Mouse (Mus musculus) hindbrain, embryonic 11.5 days (tissue): ENCODE measurements around the gene Sectm1b. TPM values are rescaled to one million over a fixed set of nuclear protein-coding genes. Genes with fewer than 3 reads are reported as not detected.
"Not testable (repeated sequence)": the region's sequence is repeated elsewhere in the genome, so short reads cannot be mapped to it uniquely, and the experiment has no call there.

Experiments used
- ATAC-seq: fragments of 200-750 bp; cut with Nextera tagmentation; 2 replicates; pipeline ENCODE4 v1.8.0; 2017; ENCODE audit warnings: mild to moderate bottlenecking, moderate TSS enrichment, moderate library complexity; ENCODE audit not compliant: low FRiP score
- DNase-seq: peaks from one replicate; pipeline ENCODE4 v3.0.0-alpha.2; 2015; ENCODE audit warnings: low spot score
- H3K27ac ChIP-seq: fragments of 300-500 bp; sonication (generic); 2 replicates; pipeline ENCODE4 v1.5.1; 2014; ENCODE audit warnings: mild to moderate bottlenecking, low read depth, low read length
- H3K27me3 ChIP-seq: fragments of 300-500 bp; sonication (generic); 2 replicates; pipeline ENCODE4 v1.6.1; 2014; ENCODE audit warnings: mild to moderate bottlenecking, low read length, moderate library complexity, mixed read lengths; ENCODE audit not compliant: control insufficient read depth, insufficient read depth
- H3K36me3 ChIP-seq: fragments of 300-500 bp; sonication (generic); 2 replicates; pipeline ENCODE4 v1.6.1; 2014; ENCODE audit warnings: mild to moderate bottlenecking, low read length, moderate library complexity, mixed read lengths; ENCODE audit not compliant: control insufficient read depth, insufficient read depth
- H3K4me1 ChIP-seq: fragments of 300-500 bp; sonication (generic); replicated peaks from 2 replicates; pipeline ENCODE4 v1.6.1; 2014; ENCODE audit warnings: low read length, mixed read lengths; ENCODE audit not compliant: control insufficient read depth, insufficient read depth
- H3K4me2 ChIP-seq: fragments of 300-500 bp; sonication (generic); replicated peaks from 2 replicates; pipeline ENCODE4 v1.6.1; 2014; ENCODE audit warnings: mild to moderate bottlenecking, low read depth, low read length
- H3K4me3 ChIP-seq: fragments of 300-500 bp; sonication (generic); 2 replicates; pipeline ENCODE4 v1.5.1; 2014; ENCODE audit warnings: low read depth, low read length
- H3K9ac ChIP-seq: fragments of 300-500 bp; sonication (generic); 2 replicates; pipeline ENCODE4 v1.6.1; 2014; ENCODE audit warnings: low read depth, low read length
- H3K9me3 ChIP-seq: fragments of 300-500 bp; sonication (generic); 2 replicates; pipeline ENCODE4 v1.6.1; 2016; ENCODE audit warnings: low read length; ENCODE audit not compliant: control insufficient read depth
- WGBS: fragments of 180-500 bp; shearing (Covaris S2); extraction: QIAGEN DNeasy Blood & Tissue Kit; methylation state at CpG from one replicate; pipeline ENCODE4 v1.1.7; 2014; 5-methylcytosine and 5-hydroxymethylcytosine counted together
- polyA plus RNA-seq: library from polyadenylated mRNA; unstranded; fragments of >200 nt; fragmentation: Nextera tagmentation; extraction: Ambion mirVana; gene quantifications from 2 replicates; pipeline ENCODE4 v1.2.1, GENCODE M21; 2014

The Sectm1b gene
- polyA plus RNA-seq, 1 experiment from 2014 or later = not detected

DNA sequence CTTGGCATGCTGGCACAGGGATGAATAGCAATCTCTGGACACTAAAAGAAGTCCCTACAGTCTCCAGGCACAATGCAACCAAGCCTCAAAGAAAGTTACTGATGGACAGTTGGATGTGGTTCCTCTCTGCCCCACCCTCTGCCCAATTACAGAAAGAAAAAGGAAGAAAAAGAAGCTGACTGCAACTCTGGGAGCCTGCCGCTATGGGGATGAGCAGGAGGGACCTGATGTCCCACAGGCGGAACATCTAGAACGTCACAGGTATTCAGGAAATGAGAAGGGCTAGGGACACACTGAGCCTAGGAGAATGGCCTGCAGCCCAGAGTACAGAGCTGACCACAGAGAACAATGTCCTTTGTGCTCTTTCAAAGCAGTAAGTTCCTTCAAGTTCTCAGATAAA lies 18.9 kb upstream of the Sectm1b start:
- Histone ChIP-seq H3K4me2 (no peak overlapping the region), H3K27me3 (no peaks in the 10 kb centered on the region), H3K9ac (no peak overlapping the region), H3K4me1 (no peaks in the 10 kb centered on the region), H3K9me3 (no peaks in the 10 kb centered on the region), H3K4me3 (no peak overlapping the region), H3K27ac (no peak overlapping the region), H3K36me3 (no peaks in the 10 kb centered on the region)
- DNase-seq (no peak), ATAC-seq (no peak)
- 85% methylated on average over 3 of the region's 3 CpGs for WGBS

DNA sequence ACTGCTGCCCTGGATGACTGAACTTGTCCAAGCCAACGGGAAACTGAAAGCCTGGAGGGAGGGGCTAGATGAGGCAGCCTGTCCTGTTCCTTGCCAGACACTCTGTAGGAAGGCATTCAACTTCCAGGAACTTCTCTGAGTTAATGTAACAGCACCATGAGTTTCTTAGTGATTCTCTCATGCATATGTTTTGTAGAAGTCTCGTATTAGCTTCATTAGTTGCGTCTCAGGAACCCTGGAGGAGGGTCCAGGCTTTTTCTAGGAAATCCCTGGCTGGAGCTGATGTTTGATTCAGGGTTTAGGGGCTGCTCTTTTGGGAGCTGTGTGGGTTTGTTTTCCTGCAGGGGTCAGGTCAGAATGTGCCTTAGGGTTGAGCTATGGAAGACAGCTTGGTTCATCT lies 17.8 kb upstream of the Sectm1b start, which contains the start of gene Sectm1a:
Gene Sectm1a, minus strand, starts transcription at position 101 of the 400 bp plus-strand sequence.
- Histone ChIP-seq H3K27ac (no peak within 1 kb of the TSS), H3K36me3 (no peaks in the 10 kb centered on the region), H3K4me1 (no peaks in the 10 kb centered on the region), H3K27me3 (no peaks in the 10 kb centered on the region), H3K9ac (no peak within 1 kb of the TSS), H3K9me3 (no peaks in the 10 kb centered on the region), H3K4me2 (no peak within 1 kb of the TSS), H3K4me3 (no peak within 1 kb of the TSS)
- WGBS = 78% methylated on average over 3 of the region's 3 CpGs
- ATAC-seq (no peak), DNase-seq (no peak)

DNA sequence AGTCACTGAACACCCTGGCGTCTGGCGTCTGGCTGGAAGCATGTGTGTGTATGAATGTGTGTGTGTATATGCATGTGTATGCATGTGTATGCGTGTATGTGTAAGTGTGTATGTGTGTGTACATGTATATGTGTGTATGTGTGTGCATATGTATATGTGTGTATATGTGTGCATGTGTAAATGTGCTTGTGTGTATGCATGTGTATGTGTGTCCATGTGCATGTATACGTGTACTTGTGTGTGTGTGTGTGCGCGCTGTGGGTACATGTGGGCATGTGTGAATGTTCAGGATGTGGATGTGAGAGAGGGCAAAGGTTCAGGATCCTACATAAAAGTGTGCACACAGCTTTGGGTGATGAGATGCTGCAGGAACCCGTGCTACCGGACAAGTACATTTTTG lies 17.0 kb upstream of the Sectm1b start:
- H3K4me2 ChIP-seq = no peak overlapping the region
- H3K9ac ChIP-seq = no peak overlapping the region
- 93% methylated on average over 8 of the region's 8 CpGs for WGBS
- DNase-seq (no peak), ATAC-seq (no peak)
- no peak overlapping the region for H3K27ac ChIP-seq
- H3K4me3 ChIP-seq = no peak overlapping the region
- H3K9me3 ChIP-seq = no peaks in the 10 kb centered on the region
- H3K36me3 ChIP-seq = no peaks in the 10 kb centered on the region
- H3K4me1 ChIP-seq = no peaks in the 10 kb centered on the region
- no peaks in the 10 kb centered on the region for H3K27me3 ChIP-seq

DNA sequence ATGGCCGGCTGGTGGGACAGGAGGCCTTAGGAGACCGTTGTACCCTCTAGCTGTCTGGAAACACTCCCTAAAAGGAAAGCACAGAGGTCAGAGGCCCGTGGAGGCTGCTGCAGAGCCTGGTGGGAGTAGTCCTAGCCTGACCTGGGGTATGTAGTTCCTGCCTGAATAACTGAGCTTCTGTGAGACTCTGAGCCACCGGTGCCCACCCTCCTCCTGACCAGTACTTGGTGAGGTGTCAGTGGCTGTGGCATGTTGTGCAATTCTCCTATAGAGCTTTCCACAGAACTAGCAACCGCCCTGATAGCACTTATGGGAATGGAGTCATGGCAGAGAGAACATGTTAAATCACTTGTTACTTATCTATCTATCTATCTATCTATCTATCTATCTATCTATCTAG lies 12.3 kb upstream of the Sectm1b start:
- no peak for ATAC-seq
- no peak overlapping the region for H3K9ac ChIP-seq
- H3K4me1 ChIP-seq = no peaks in the 10 kb centered on the region
- H3K27me3 ChIP-seq = no peaks in the 10 kb centered on the region
- H3K36me3 ChIP-seq = no peaks in the 10 kb centered on the region
- no peak overlapping the region for H3K4me3 ChIP-seq
- WGBS = 80% methylated on average over 5 of the region's 5 CpGs
- no peak overlapping the region for H3K27ac ChIP-seq
- DNase-seq = no peak
- no peak overlapping the region for H3K4me2 ChIP-seq
- no peaks in the 10 kb centered on the region for H3K9me3 ChIP-seq

DNA sequence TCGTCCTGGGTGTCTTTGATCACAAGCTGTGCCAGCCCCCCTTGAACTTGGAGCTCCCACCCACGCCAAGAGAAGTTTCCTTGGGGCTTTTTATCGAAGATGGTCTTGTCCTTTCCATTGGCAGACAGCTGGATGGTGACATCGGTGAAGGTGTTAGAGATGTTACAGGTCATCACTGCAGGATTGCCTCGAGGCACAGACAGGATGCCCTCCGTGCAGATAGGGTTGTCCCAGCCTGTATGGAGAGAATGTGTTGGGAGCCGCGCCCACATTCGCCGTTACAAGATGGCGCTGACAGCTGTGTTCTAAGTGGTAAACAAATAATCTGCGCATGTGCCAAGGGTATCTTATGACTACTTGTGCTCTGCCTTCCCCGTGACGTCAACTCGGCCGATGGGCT lies 6.3 kb upstream of the Sectm1b start:
- H3K36me3 ChIP-seq, H3K9ac ChIP-seq, H3K27ac ChIP-seq, H3K27me3 ChIP-seq, H3K9me3 ChIP-seq, ATAC-seq, DNase-seq, H3K4me3 ChIP-seq, H3K4me1 ChIP-seq, H3K4me2 ChIP-seq: not testable (repeated sequence)
- WGBS = 95% methylated on average over 11 of the region's 16 CpGs

DNA sequence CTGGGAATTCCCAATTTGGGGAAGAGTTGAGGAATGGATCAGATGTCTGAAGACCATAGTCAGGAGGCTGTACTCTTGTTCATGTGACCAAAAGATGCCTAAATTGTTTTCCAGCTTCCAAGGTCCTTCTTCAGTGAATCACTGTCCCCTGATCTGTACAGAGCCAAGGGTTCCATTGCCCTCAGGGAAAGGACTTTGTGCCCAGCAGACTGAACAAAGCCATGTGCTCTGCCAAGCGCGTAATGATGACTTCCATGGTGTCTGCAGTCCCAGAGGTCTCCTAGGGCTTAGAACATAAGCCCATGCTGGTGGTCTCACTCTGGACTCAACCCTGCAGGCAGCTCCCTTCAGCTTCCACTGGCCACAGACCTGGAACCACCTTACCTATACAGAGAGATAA lies 4.5 kb upstream of the Sectm1b start:
- ATAC-seq = no peak

DNA sequence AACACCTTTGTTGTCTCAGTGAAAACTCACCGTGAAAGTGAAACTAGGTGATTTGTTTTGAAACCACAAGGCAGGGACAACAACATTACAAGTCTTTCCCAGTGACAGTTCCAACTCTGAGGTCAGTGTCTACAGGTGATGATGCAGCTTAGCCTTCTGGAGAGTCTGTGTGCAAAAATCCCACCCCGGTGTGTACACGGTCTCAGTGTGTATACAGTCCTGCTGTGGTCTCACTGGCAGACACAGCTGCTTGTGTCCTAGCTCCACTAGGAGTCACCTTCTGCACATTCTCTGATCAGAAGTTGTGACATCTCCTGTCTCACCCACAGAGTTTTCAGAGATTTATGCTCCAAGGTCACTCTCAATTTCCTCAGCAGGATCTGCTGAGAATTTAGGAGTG lies 828 bp upstream of the Sectm1b start:
- no peak overlapping the region for H3K4me2 ChIP-seq
- ATAC-seq (no peak), DNase-seq (no peak)
- 80% methylated on average over 3 of the region's 3 CpGs for WGBS
- H3K27me3 ChIP-seq = no peaks in the 10 kb centered on the region
- no peak overlapping the region for H3K4me3 ChIP-seq
- H3K36me3 ChIP-seq = no peaks in the 10 kb centered on the region
- H3K9me3 ChIP-seq = no peaks in the 10 kb centered on the region
- H3K9ac ChIP-seq = no peak overlapping the region
- H3K4me1 ChIP-seq = no peaks in the 10 kb centered on the region
- H3K27ac ChIP-seq = no peak overlapping the region

More for the DNA sequence above, 4.5 kb upstream of the Sectm1b start:
- H3K4me1 ChIP-seq = no peaks in the 10 kb centered on the region
- no peak overlapping the region for H3K9ac ChIP-seq
- H3K4me2 ChIP-seq = no peak overlapping the region
- DNase-seq = no peak
- WGBS = 89% methylated on average over 2 of the region's 2 CpGs
- H3K9me3 ChIP-seq = no peaks in the 10 kb centered on the region
- H3K4me3 ChIP-seq = no peak overlapping the region
- H3K27me3 ChIP-seq = no peaks in the 10 kb centered on the region
- no peak overlapping the region for H3K27ac ChIP-seq
- no peaks in the 10 kb centered on the region for H3K36me3 ChIP-seq

DNA sequence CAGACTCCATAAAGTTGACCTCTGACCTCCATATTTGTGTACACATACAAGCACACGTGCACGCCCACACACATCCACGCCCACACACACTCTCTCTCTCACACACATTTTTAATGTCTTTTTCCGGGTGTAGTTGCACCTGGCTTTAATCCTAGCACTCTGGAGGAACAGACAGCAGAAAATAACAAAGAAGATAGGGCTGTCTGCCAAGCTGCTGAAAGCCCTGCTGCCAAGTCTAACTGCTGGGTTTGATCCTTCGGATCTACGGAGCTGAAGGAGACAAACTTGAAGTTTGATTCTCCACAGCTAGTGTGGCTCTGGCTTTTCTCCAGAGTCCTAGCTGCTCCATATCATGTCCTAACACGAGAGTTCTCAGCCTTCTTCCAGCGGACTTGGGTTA lies 1.8 kb downstream of the Sectm1b start:
- no peak for DNase-seq
- Histone ChIP-seq H3K9ac (no peak overlapping the region), H3K4me2 (no peak overlapping the region), H3K9me3 (no peaks in the 10 kb centered on the region), H3K27me3 (no peaks in the 10 kb centered on the region), H3K4me3 (no peak overlapping the region), H3K27ac (no peak overlapping the region), H3K36me3 (no peaks in the 10 kb centered on the region), H3K4me1 (no peaks in the 10 kb centered on the region)
- 81% methylated on average over 8 of the region's 8 CpGs for WGBS
- no peak for ATAC-seq

DNA sequence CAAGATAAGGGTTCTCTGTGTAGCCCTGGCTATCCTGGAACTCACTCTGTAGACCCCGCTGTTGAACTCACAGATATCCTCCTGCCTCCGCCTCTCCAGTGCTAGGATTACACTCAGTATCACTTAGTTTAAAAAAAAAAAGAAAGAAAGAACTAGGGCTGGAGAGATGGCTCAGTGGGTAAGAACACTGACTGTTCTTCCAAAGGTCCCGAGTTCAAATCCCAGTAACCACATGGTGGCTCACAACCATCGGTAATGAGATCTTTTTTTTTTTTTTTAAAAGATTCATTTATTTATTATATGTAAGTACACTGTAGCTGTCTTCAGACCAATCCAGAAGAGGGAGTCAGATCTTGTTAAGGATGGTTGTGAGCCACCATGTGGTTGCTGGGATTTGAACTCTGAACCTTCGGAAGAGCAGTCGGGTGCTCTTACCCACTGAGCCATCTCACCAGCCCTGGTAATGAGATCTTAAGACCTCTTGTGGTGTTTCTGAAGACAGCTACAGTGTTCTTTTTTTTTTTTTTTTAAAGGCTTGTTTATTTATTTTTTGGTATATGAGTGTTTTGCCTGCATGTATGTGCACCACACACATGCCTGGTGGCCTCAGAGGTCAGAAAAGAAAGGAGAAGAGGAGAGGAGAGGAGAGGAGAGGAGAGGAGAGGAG lies 2.8 kb downstream of the Sectm1b start:
- H3K36me3 ChIP-seq, H3K27ac ChIP-seq, H3K9ac ChIP-seq, H3K4me1 ChIP-seq, H3K4me3 ChIP-seq, H3K9me3 ChIP-seq, ATAC-seq, H3K4me2 ChIP-seq, DNase-seq, H3K27me3 ChIP-seq: not testable (repeated sequence)
- WGBS = 95% methylated on average over 6 of the region's 6 CpGs
